Mouse (Mus musculus) liver, embryonic 15.5 days (tissue): ENCODE data around the gene Vsnl1. TPM values are rescaled to one million over a fixed set of nuclear protein-coding genes. Genes with fewer than 3 reads are reported as not detected.

Source experiments
- ATAC-seq: fragments of 200-750 bp; cut with Nextera tagmentation; 2 replicates; pipeline ENCODE4 v1.8.0; 2017; ENCODE audit warnings: moderate number of reproducible peaks, mild to moderate bottlenecking, moderate library complexity; ENCODE audit not compliant: insufficient read depth
- H3K27ac ChIP-seq: fragments of 300-500 bp; sonication (generic); replicated peaks from 2 replicates; pipeline ENCODE4 v1.5.1; 2015; ENCODE audit warnings: mild to moderate bottlenecking, inconsistent platforms
- H3K27me3 ChIP-seq: fragments of 300-500 bp; sonication (generic); 2 replicates; pipeline ENCODE4 v1.6.1; 2015; ENCODE audit warnings: mild to moderate bottlenecking, inconsistent platforms
- H3K36me3 ChIP-seq: fragments of 300-500 bp; sonication (generic); replicated peaks from 2 replicates; pipeline ENCODE4 v1.6.1; 2015; ENCODE audit warnings: moderate library complexity, mild to moderate bottlenecking, inconsistent platforms
- H3K4me1 ChIP-seq: fragments of 300-500 bp; sonication (generic); replicated peaks from 2 replicates; pipeline ENCODE4 v1.6.1; 2015; ENCODE audit warnings: inconsistent platforms
- H3K4me2 ChIP-seq: fragments of 300-500 bp; sonication (generic); 2 replicates; pipeline ENCODE4 v1.6.1; 2015; ENCODE audit warnings: moderate library complexity, mild to moderate bottlenecking, inconsistent platforms
- H3K4me3 ChIP-seq: fragments of 300-500 bp; sonication (generic); replicated peaks from 2 replicates; pipeline ENCODE4 v1.5.1; 2015; ENCODE audit warnings: mild to moderate bottlenecking, inconsistent platforms
- H3K9ac ChIP-seq: fragments of 300-500 bp; sonication (generic); 2 replicates; pipeline ENCODE4 v1.6.1; 2015; ENCODE audit warnings: moderate library complexity, mild to moderate bottlenecking, inconsistent platforms
- H3K9me3 ChIP-seq: fragments of 300-500 bp; sonication (generic); replicated peaks from 2 replicates; pipeline ENCODE4 v1.6.1; 2016; ENCODE audit warnings: inconsistent platforms
- WGBS: fragments of 180-500 bp; shearing (Covaris S2); methylation state at CpG from one replicate; pipeline ENCODE4 v1.1.7; 2015; ENCODE audit warnings: mixed read lengths; ENCODE audit not compliant: insufficient replicate concordance; 5-methylcytosine and 5-hydroxymethylcytosine counted together
- polyA plus RNA-seq: library from polyadenylated mRNA; unstranded; fragments of >200 nt; fragmentation: Nextera tagmentation; extraction: Ambion mirVana; gene quantifications from 2 replicates; pipeline ENCODE4 v1.2.1, GENCODE M21; 2015

The Vsnl1 gene
- 0.07 TPM in 1 of 2 replicates, not detected in the other for polyA plus RNA-seq

GRCm38 (mm10) chr12:11436497-11437265 lies at the start of gene Vsnl1:
TSS of gene Vsnl1 (minus strand) at chr12:11436613.
- Histone ChIP-seq H3K9me3 (no peaks in the 10 kb centered on the region), H3K27me3 (peaks cover 32% of the 10 kb centered on the region), H3K4me3 (0 out of 2 replicates have a peak within 1 kb of the TSS, but pooled peaks have one; percentile 10), H3K9ac (no peak within 1 kb of the TSS), H3K4me2 (peak within 1 kb of the TSS; percentile 45), H3K36me3 (no peaks in the 10 kb centered on the region), H3K4me1 (no peaks in the 10 kb centered on the region), H3K27ac (no peak within 1 kb of the TSS)
- no peak for ATAC-seq
- 3% methylated on average over 34 of the region's 34 CpGs for WGBS

- Histone ChIP-seq H3K9me3 (no peaks in the 10 kb centered on the region), H3K27ac (no peak overlapping the region), H3K4me2 (no peak overlapping the region), H3K4me3 (no peak overlapping the region), H3K36me3 (no peaks in the 10 kb centered on the region), H3K27me3 (peaks cover 17% of the 10 kb centered on the region), H3K9ac (no peak overlapping the region), H3K4me1 (peaks cover 6% of the 10 kb centered on the region; the same call in 1 of the 2 replicates)
- ATAC-seq: no peak
- WGBS: 64% methylated on average over 4 of the region's 4 CpGs
Measured at GRCm38 (mm10) chr12:11456632-11457031, 20.2 kb upstream of the Vsnl1 start.

- Histone ChIP-seq H3K27me3 (peaks cover 17% of the 10 kb centered on the region), H3K4me1 (peaks cover 6% of the 10 kb centered on the region; the same call in 1 of the 2 replicates), H3K9ac (no peak overlapping the region), H3K4me2 (peak overlapping the region; percentile 70), H3K36me3 (no peaks in the 10 kb centered on the region), H3K27ac (no peak overlapping the region), H3K9me3 (no peaks in the 10 kb centered on the region), H3K4me3 (peak overlapping the region; percentile 39)
- WGBS: 4% methylated on average over 11 of the region's 11 CpGs
- ATAC-seq: no peak
Measured at GRCm38 (mm10) chr12:11456213-11456612, 19.8 kb upstream of the Vsnl1 start.

GRCm38 (mm10) chr12:11455549-11456194 lies 19.3 kb upstream of the Vsnl1 start, which contains the start of gene Rad51ap2:
TSS of gene Rad51ap2 (plus strand) at chr12:11456079.
- H3K4me2 ChIP-seq: peak within 1 kb of the TSS; percentile 70
- peaks cover 17% of the 10 kb centered on the region for H3K27me3 ChIP-seq
- peak; percentile 91 for ATAC-seq
- H3K9ac ChIP-seq: no peak within 1 kb of the TSS
- 1% methylated on average over 40 of the region's 40 CpGs for WGBS
- H3K27ac ChIP-seq: no peak within 1 kb of the TSS
- peaks cover 6% of the 10 kb centered on the region; the same call in 1 of the 2 replicates for H3K4me1 ChIP-seq
- H3K36me3 ChIP-seq: no peaks in the 10 kb centered on the region
- H3K9me3 ChIP-seq: no peaks in the 10 kb centered on the region
- peak within 1 kb of the TSS; percentile 39 for H3K4me3 ChIP-seq

- no peak for ATAC-seq
- whole genome bisulfite sequencing: 51% methylated on average over 5 of the region's 5 CpGs
Measured at GRCm38 (mm10) chr12:11454146-11454545, 17.7 kb upstream of the Vsnl1 start.

GRCm38 (mm10) chr12:11437907-11438447 lies 1.6 kb upstream of the Vsnl1 start:
- Histone ChIP-seq H3K27me3 (peaks cover 32% of the 10 kb centered on the region), H3K27ac (no peak overlapping the region), H3K4me1 (no peaks in the 10 kb centered on the region), H3K4me2 (no peak overlapping the region), H3K4me3 (no peak overlapping the region), H3K9me3 (no peaks in the 10 kb centered on the region), H3K36me3 (no peaks in the 10 kb centered on the region), H3K9ac (no peak overlapping the region)
- ATAC-seq: no peak
- 36% methylated on average over 23 of the region's 23 CpGs for WGBS

More at GRCm38 (mm10) chr12:11454146-11454545, 17.7 kb upstream of the Vsnl1 start:
- Histone ChIP-seq H3K4me2 (no peak overlapping the region), H3K27ac (no peak overlapping the region), H3K36me3 (no peaks in the 10 kb centered on the region), H3K9me3 (no peaks in the 10 kb centered on the region), H3K4me1 (peaks cover 6% of the 10 kb centered on the region; the same call in 1 of the 2 replicates), H3K9ac (no peak overlapping the region), H3K27me3 (peaks cover 17% of the 10 kb centered on the region), H3K4me3 (no peak overlapping the region)

GRCm38 (mm10) chr12:11437266-11437906 lies 973 bp upstream of the Vsnl1 start:
- 15% methylated on average over 17 of the region's 17 CpGs for WGBS
- ATAC-seq: no peak
- peaks cover 32% of the 10 kb centered on the region for H3K27me3 ChIP-seq

GRCm38 (mm10) chr12:11436023-11436350 lies 426 bp downstream of the Vsnl1 start:
- peaks cover 32% of the 10 kb centered on the region for H3K27me3 ChIP-seq
- H3K9ac ChIP-seq: no peak overlapping the region
- H3K36me3 ChIP-seq: no peaks in the 10 kb centered on the region
- H3K9me3 ChIP-seq: no peaks in the 10 kb centered on the region
- no peaks in the 10 kb centered on the region for H3K4me1 ChIP-seq
- 3% methylated on average over 12 of the region's 12 CpGs for WGBS
- H3K4me2 ChIP-seq: peak overlapping the region; percentile 45
- no peak for ATAC-seq
- H3K27ac ChIP-seq: no peak overlapping the region
- no peak overlapping the region for H3K4me3 ChIP-seq

More at GRCm38 (mm10) chr12:11437266-11437906, 973 bp upstream of the Vsnl1 start:
- Histone ChIP-seq H3K27ac (no peak overlapping the region), H3K4me1 (no peaks in the 10 kb centered on the region), H3K36me3 (no peaks in the 10 kb centered on the region), H3K9me3 (no peaks in the 10 kb centered on the region), H3K4me3 (no peak overlapping the region), H3K9ac (no peak overlapping the region), H3K4me2 (peak overlapping the region; percentile 21; the same call in 1 of the 2 replicates)

GRCm38 (mm10) chr12:11435246-11436022 lies 979 bp downstream of the Vsnl1 start:
- H3K9me3 ChIP-seq: no peaks in the 10 kb centered on the region
- H3K4me1 ChIP-seq: no peaks in the 10 kb centered on the region
- no peaks in the 10 kb centered on the region for H3K36me3 ChIP-seq
- no peak overlapping the region for H3K9ac ChIP-seq
- no peak overlapping the region for H3K4me3 ChIP-seq
- ATAC-seq: no peak
- H3K27ac ChIP-seq: no peak overlapping the region
- peaks cover 32% of the 10 kb centered on the region for H3K27me3 ChIP-seq
- WGBS: 11% methylated on average over 15 of the region's 15 CpGs
- no peak overlapping the region for H3K4me2 ChIP-seq

- peaks cover 32% of the 10 kb centered on the region for H3K27me3 ChIP-seq
- no peak overlapping the region for H3K4me2 ChIP-seq
- H3K27ac ChIP-seq: no peak overlapping the region
- H3K9ac ChIP-seq: no peak overlapping the region
- ATAC-seq: no peak
- H3K9me3 ChIP-seq: no peaks in the 10 kb centered on the region
- H3K36me3 ChIP-seq: no peaks in the 10 kb centered on the region
- no peak overlapping the region for H3K4me3 ChIP-seq
- H3K4me1 ChIP-seq: no peaks in the 10 kb centered on the region
- WGBS: 60% methylated on average over 8 of the region's 8 CpGs
Measured at GRCm38 (mm10) chr12:11434446-11434845, 2.0 kb downstream of the Vsnl1 start.
